Mouse (Mus musculus): ENCODE measurements around the gene Ppp3ca.

Ppp3ca gene

DNA sequence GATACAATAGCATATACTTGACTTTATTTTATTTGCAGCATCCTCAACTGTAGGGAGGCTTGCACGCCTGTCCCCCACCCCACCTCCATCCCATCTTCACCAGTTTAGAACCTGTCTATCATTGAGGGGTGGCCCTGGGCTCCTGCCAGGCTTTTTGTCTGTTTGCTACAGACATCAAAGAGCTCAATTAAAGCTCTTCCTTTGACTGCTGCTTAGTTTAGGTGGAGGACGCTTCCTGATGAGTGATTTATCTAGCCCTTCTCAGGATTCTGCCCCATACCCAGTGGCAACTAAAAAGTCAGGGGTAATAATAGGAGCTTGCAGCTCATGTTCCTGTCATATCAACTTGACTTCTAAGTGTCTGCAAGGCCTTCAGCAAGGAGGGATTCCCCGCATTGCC lies 239.6 kb downstream of the Ppp3ca start:
- no peak for DNase-seq (ENCODE audit: low spot score in 2 of 2)

GRCm38 (mm10) chr3:136911276-136911675 lies 241.4 kb downstream of the Ppp3ca start:
- DNase-seq (ENCODE audit: low spot score in 2 of 2), result no peak

DNA sequence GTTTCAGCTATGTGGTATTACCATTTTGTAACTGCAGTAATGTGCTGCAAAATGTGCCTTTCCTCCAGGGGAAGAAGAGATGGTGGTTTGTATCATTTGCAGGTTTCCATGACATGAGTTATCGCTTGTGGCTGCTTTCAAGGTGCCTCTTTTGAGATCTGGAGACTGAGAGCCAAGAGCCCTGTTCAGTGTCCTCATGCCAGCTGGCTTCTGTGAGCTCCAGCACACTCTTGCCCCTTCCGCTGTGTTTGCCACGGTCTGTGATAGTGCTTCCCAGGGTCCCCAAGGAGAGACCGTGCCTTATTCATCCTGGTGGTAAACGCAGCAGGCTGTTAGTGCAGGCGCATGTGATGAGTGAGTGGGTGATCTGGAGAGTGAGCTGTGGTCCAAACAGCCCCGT lies 247.2 kb downstream of the Ppp3ca start:
- DNase-seq (ENCODE audit: low spot score in 2 of 2), result no peak

GRCm38 (mm10) chr3:136933071-136933470 lies 263.1 kb downstream of the Ppp3ca start:
- no peak for DNase-seq (ENCODE audit: low spot score in 2 of 2)

DNA sequence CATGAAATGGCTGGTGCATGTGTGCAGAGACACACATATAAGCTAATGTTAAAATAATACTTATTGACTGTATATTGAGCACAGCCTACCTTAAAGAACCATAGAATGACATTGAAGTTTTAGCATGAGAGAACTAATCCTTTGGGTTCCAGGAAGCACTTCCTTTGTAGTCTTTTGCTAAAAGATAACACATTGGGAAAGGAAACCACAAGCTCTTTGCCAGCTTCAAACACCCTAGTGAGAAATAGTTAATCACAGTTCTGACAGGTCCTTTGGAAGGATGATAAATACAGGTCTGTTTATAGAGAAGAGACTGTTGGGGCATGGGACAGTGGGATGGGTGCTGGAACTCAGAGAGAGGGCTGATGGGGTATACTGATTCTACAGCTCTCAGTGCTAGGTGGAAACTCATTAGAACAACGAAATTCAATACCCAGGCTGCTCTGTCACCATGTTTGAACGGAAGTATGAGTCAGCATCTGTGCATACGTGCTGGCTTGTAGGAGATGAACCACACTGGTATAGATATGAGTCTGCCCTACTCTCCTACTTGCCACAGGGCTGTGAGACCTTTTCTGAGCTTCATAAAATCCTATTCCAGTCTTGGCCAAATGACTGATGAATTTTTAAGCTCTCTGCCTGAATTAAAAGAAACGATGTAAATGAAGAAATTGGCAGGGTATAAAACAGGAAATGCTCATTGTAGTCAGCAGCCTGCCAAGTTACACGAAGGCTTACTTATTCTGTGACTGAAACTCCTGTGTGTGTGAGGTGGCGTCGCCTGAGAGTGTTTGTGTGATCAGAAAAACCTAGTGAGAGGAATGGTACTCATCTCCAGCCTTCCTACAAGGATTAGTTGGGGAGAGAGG lies 271.0 kb downstream of the Ppp3ca start:
- DNase-seq (ENCODE audit: low spot score in 2 of 2), result peak in 1 of 2 experiments; percentile 36

DNA sequence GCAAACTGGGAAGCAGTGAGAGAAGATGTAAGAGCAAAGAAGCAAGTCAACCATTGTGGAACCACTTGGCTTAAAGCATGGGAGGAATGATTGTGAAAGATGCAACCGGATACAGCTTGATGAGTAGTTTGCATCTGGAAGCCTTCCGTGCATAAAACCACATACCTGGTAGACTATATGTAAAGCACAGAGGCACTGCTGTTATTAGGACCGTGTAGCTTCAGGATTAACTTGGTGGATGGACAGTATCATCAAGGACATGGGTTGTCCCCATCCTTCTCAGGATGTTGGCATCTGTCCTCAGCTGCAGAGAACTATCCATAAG lies 271.6 kb downstream of the Ppp3ca start:
- DNase-seq (ENCODE audit: low spot score in 2 of 2), result no peak

- DNase-seq (ENCODE audit: low spot score in 2 of 2), result no peak
Measured at GRCm38 (mm10) chr3:136945550-136945949, 275.6 kb downstream of the Ppp3ca start.

DNA sequence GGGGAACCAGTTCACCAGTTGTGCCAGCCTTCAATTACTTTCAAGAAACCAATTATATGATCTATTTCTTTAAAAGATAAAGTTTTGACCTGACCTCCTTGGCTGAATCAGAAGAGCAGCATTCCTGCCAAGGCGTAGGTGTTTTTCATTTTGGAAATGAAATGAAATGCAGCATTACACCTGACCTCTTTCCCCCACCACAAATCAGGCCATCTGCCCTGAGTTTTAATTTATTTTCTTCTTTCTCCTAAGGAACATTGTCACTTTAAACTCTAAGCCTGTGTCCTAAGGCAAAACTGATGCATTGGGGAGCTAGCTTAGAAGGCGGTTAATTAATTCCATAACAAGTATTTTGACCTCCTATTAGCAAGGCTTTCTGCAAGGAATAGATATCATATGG lies 276.7 kb downstream of the Ppp3ca start:
- DNase-seq (ENCODE audit: low spot score in 2 of 2), result no peak

DNA sequence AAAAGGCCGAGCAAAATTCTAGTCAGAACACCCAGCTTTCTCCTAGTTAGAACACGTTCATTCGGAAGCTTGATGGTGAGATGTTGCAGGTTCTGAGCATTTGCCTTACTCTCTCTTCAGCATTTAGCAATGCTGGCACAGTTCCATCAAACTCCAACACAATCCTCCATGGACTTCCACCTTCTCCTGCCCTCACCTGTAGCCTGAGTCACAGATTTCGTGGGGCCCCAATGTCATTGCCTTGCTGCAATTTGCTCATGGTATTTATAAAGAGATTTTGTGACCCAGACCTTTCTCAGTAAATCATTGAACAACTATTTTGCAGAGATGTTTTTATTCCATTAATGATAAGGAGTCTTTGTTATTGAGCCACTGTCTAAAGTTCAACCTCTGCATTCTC lies 278.2 kb downstream of the Ppp3ca start:
- DNase-seq (ENCODE audit: low spot score in 2 of 2), result no peak

GRCm38 (mm10) chr3:136951792-136952191 lies 281.9 kb downstream of the Ppp3ca start:
- DNase-seq (ENCODE audit: low spot score in 2 of 2), result no peak

DNA sequence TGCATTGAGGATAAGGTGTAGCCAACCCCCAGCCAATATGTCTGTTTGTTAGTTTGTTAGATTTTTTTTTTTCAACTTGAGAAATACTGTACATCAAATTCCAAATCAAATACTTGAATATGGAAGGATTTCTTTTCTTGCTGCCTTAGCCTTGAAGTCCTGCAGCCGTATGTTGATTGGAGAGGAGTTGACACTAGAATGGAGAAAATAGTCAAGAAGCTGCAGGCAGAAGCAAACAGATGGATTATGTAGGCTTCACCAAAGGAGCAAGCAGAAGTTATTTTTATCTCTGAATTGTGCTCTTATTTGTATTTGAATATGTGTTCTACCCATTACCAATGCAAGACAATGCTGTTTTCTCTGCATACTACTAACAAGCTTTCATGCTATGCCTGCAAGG lies 282.9 kb downstream of the Ppp3ca start:
- no peak for DNase-seq (ENCODE audit: low spot score in 2 of 2)

DNA sequence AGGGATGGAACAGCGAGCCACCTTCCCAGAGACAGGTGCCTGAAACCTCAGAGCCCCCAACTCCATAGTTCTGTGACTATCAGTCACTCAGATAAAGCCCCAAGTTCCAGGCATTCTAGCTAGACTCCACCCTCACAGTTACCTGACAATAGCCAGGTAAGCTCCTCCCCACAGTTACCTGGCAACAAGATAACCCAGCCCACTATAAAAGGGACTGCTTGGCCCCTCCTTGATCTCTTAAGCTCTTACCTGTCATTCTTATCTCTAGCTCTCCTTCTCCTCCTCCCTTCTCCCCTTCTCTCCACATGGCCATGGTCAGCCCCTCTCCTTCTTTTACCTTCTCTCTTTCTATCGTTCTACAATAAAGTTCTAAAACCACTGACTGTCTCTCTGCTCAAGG lies 285.1 kb downstream of the Ppp3ca start:
- DNase-seq (ENCODE audit: low spot score in 2 of 2), result no peak

DNA sequence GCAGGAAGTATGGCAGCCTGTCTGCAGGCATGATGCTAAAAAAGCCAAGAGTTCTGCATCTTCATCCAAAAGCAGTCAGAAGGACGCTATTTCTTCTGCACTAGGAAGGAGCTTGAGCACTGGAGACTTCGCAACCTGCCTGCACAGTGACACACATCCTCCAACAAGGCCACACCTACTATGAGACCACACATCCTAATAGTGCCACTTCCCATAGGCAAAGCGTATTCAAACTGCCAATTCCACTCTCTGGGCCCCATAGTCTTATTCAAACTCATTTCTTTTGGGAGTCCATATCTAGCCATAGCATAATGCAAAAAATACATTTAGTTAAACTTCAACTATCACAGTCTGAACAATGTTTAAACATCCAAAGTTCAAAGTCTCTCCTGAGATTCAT lies 290.4 kb downstream of the Ppp3ca start:
- DNase-seq (ENCODE audit: low spot score in 2 of 2), result no peak

DNA sequence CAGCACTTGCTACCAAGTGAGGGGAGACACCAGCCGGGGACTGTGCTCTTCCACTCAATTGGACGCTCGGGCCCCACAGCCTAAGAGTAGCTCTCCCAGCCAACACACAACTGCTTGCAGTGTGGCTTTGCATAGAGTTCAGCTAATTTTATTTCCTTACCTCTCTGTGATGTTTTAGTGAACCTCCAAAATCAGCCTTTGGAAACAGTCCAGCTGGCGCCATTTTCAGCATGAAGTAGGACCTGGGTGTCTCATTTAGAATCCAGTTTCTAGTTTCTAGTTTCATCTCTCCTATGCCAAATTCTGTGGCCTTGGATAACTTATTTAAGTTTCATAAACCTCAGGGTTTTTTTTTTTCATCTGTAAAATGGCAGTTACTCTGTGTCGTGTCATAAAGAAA lies 296.9 kb downstream of the Ppp3ca start:
- no peak for DNase-seq (ENCODE audit: low spot score in 2 of 2)

DNA sequence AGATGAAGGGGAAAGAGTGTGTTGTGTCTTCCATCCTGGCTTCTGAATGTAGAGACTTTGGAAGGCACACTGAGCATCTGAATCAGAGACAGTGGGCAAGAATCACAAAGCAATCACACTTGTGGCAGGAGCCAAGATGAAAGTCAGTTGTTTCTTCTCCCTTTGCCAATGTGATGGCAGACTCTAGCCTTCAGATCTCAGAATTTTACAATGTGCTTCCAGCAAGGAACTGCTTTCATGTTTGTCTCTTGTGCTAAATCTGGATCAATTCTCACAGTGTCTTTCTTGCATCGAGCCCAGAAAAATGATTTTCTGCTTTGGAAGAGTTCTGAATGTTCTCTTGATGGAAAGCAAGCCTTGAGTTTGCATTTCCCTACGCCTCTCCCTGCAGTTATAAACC lies 297.6 kb downstream of the Ppp3ca start:
- peak; percentile 23 to 30 for DNase-seq (ENCODE audit: low spot score in 2 of 2)

DNA sequence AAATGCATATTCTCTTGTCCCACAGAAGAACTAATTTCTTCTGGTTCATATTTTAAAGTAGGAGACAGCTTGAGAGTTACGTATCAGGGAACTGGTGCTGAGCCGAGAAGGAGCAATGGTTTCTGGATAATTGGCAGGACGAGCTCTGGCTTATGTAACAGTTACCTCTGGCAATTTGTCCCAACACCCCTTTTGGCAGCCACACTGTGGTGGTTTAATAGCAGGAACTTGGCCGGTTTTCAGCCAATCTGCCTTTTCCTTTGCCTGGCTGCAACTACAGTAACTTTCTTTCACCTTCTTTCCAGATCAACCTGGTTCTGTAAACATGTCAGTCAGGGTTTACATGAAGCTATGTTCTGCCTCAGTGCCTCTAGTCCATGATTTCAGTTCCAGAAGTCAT lies 299.9 kb downstream of the Ppp3ca start:
- DNase-seq (ENCODE audit: low spot score in 2 of 2), result peak; percentile 14 to 32

- no peak for DNase-seq (ENCODE audit: low spot score in 2 of 2)
Measured at GRCm38 (mm10) chr3:136977859-136978258, 307.9 kb downstream of the Ppp3ca start.

DNA sequence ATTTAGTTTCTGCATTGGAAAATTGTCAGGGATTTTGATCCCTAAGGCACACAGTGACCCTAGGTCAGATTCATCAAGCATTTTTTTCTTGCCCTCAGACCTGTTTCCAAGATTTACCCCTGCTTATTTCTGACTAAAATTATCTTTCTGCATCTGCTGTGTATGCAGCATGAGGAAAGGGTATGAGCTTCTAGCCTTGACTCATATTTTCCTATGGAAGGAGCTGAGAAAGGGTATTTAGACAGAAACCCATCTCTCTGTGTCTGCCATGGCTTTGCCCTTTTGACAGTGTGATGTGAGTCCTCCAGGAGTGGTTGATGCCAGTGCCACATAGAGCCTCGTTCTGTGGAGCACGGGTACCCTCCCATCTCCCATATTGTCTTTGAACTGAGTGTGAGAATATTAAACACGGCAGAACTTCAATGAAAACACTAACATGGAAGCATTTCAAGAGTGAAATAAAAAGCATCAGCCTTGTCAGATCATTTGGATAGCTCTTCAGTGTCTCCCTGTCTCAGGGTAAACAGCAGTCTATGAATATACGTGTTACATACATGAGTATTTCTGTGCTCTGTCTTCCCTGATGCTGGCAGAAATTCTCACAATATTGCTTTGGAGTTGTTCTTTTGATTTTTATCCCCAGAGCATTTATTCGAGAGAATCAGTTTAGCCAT lies 311.1 kb downstream of the Ppp3ca start:
- DNase-seq (ENCODE audit: low spot score in 2 of 2), result no peak

GRCm38 (mm10) chr3:136981589-136981924 lies 311.6 kb downstream of the Ppp3ca start:
- DNase-seq (ENCODE audit: low spot score in 2 of 2), result no peak

GRCm38 (mm10) chr3:136982021-136982420 lies 312.1 kb downstream of the Ppp3ca start:
- DNase-seq (ENCODE audit: low spot score in 2 of 2), result no peak

GRCm38 (mm10) chr3:136986096-136986881 lies 316.4 kb downstream of the Ppp3ca start:
- DNase-seq (ENCODE audit: low spot score in 2 of 2), result no peak
